Mouse (Mus musculus): Measurements from ENCODE around the gene Hmox2.
A peak's percentile ranks its signal among the peaks of the same experiment; 100 is the strongest.

Hmox2 gene

GRCm38 (mm10) chr16:4725266-4725665, 895 bp upstream of the Hmox2 start:
- no peak for DNase-seq (ENCODE audit: low spot score)

DNA sequence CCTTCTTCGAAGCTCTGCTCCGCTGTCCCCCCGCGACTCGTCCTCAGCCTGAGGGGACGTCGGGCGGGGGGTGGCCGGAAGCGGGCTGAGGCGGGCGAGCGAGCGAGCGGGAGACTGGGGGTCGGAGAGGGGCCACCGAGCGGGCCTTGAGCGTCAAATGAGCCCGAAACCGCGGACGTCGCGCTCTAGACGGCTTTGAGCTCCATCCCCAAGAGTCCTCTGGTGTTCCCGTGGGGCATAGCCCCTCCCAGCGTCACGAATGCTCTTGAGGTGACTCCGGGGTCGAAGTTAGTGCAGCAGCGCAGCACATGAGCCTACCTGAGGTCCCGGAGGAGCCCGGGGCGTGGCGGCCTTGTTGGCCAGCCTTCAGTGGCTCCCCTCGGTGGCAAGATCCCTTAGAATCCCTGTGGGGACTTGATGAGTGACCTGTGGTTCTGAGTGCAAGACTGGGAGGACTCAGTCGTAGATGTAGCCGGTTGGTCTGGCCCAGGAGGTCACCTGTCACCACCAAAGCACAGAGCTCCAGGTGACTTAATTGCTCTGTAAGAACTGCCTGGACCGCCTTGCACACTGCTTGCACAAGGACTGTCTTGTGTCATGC, 467 bp downstream of the Hmox2 start:
- DNase-seq (ENCODE audit: low spot score), result no peak

DNA sequence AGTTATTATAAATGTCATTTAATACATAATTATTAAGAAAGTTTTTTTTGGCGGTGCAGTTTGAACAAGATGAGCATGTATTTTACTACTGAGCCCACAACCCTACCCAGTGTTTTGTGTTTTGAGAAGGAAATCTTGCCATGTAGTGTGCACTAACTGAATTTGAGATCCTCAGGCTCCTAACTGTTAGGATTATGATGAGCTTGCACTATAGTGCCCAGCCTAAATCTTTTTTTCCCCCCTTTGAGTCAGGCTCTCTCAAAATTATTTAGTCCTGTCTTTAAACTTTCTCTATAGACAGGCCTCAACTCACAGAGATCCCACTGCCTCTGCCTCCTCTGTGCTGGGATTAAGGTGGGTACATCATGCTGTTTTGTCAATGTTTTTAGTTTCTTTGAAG, 1.4 kb downstream of the Hmox2 start:
- no peak for DNase-seq (ENCODE audit: low spot score)

DNA sequence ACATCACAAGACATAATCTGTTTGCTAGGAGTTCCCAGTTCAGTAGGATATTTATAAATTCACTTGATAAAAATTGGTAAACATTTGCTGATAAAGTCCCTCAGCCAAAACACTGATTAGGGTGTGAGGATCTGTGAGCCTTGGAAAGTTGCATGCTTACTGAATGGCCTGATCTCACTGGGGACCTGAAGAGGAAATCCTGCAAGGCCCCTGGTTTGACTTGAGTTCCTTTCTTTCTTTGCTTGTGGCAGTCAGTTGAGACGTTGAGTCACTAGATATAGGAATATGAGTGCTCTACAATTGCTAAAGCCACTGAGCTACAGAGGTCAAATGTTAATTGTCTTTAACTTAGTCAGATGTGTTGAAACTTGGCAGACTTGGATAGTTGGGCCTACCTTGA, 1.8 kb downstream of the Hmox2 start:
- DNase-seq (ENCODE audit: low spot score), result no peak

- no peak for DNase-seq (ENCODE audit: low spot score)
These were observed 4.7 kb downstream of the Hmox2 start for GRCm38 (mm10) chr16:4730776-4731358.

- no peak for DNase-seq (ENCODE audit: low spot score)
These were observed 10.1 kb downstream of the Hmox2 start for GRCm38 (mm10) chr16:4736262-4736661.

- no peak for DNase-seq (ENCODE audit: low spot score)
These were observed 13.8 kb downstream of the Hmox2 start for GRCm38 (mm10) chr16:4739994-4740393.

- DNase-seq (ENCODE audit: low spot score), result no peak
These were observed 16.0 kb downstream of the Hmox2 start for GRCm38 (mm10) chr16:4742186-4742585.

DNA sequence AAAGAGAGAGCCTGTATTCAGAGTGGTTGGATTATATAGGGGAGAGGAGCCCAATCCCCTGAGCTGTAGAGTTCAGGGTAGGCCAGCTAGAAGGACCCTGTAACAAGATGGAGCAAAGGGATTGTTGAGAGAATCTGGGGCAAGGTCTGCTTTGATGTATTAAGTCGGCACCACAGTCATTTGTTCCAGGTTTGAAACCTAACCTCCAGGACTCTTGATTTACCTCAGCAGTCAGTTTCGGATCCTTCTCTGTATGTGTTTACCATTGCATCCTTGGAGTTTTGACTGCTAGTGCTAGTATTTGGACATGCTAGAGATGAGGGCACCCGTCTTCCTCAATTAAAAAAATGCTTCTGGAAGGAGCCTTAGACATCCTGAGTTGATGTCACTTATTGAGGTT, 26.0 kb downstream of the Hmox2 start:
- no peak for DNase-seq (ENCODE audit: low spot score)

DNA sequence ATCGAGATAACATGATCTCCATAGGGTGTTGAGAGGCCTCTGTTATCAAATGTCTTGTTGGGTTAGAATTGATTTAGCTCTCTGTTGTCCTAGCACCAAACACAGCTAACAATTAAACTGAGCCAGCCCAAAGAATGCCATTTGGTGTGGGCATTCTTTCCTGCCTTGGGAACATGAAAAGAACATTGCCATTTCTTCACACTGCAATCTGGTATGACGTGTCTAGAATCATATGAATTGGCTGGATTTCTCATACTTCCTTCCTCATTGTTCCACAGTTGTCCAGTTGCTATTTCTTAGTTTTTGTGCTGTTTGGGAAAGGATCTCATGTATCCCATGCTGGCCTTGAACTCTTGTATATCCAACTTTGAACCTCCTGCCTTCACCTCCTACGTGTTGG, 27.9 kb downstream of the Hmox2 start:
- DNase-seq (ENCODE audit: low spot score), result no peak

DNA sequence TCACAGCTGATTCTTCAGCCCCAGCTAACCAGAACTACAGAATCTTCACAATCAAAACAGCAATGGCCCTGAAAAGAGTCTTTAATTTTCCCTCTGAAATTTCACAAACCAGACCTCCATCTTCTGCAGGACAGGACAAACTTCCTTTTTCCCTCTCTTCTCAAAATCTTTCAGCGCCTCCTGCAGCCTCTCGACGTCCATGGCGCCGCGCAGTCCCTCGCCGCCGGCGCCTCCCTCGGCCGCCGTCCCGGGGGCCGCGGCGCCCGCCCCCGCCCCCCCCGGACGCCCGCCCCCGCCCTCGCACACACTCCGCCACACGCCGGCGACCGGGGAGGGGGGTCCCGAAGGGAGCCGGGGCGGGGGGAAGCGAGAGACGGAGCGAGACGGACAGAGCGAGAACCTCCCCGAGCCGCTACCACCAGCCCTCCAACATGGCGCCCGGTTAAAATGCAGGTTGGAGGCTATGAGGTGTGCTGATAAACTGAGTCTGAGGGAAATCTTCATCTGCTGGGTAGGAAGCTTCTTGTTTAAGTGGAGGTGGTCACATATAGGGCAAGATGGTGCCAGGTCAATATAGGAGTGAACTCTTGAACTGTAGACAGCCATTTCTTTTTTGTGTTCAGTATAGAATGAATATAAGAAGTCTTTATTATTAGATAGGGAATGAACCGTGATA, 30.6 kb downstream of the Hmox2 start:
- peak; percentile 48 for DNase-seq (ENCODE audit: low spot score)

GRCm38 (mm10) chr16:4762437-4762836, 36.3 kb downstream of the Hmox2 start:
- DNase-seq (ENCODE audit: low spot score), result no peak

DNA sequence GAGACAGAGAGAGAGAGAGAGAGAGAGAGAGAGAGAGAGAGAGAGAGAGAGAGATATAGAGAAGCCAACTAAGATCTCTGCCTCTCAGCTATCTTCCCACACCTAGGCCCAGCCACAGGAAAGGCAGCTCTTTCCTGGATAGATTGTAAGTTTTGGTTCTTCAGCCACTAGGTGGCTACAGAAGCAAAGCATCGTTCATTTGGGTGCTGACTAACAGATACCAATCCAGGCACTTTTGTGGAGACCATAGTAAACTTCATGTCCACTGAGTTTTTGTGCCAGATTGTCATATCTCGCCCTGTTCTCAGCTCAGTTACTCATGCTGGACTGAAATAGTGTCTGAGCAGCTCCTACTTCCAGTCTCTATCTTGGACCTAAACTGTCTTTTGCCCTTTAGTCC, 37.1 kb downstream of the Hmox2 start:
- peak; percentile 71 for DNase-seq (ENCODE audit: low spot score)

DNA sequence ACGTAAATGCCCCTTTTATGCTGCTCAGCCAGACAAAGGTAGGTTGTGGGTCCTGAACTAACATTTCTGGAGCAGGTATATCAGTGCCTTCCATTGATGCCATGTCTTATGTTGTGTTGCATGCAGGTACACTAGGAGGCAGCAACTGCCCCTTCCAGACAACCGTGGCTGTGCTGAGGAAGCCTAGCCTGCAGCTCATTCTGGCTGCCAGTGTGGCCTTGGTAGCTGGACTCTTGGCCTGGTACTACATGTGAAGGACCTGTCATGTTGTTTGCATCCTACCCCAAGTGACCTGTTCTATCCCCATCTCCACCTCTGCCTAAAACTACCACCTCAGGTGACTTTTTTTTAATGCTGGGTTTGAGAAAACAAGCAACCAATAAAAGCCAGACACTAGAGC, 39.7 kb downstream of the Hmox2 start:
- DNase-seq (ENCODE audit: low spot score), result no peak

GRCm38 (mm10) chr16:4767012-4767790, 41.0 kb downstream of the Hmox2 start:
- no peak for DNase-seq (ENCODE audit: low spot score)

DNA sequence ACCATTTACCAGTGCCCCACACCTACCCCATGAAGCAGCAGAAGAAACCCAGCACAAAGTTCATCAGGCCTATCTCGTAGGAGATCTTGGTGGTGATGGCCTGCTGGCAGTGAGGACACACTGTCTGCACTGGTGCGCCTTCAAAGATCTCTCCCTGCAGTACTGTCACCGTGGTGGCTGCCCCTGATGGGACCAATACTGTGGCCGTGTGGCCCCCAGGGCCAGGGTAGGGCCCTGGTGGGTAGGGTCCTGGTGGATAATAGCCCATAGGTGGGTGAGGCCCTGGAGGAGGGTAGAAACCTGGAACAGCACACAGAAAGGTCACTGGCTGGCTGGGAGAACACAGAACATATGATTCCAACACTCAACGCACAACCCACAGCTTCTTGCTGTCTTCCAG, 42.6 kb downstream of the Hmox2 start:
- DNase-seq (ENCODE audit: low spot score), result no peak

GRCm38 (mm10) chr16:4773289-4773970, 47.3 kb downstream of the Hmox2 start:
- no peak for DNase-seq (ENCODE audit: low spot score)

- no peak for DNase-seq (ENCODE audit: low spot score)
These were observed 51.2 kb downstream of the Hmox2 start for GRCm38 (mm10) chr16:4777171-4777904.

GRCm38 (mm10) chr16:4777905-4778609, 51.9 kb downstream of the Hmox2 start:
- no peak for DNase-seq (ENCODE audit: low spot score)

- no peak for DNase-seq (ENCODE audit: low spot score)
These were observed 52.8 kb downstream of the Hmox2 start for GRCm38 (mm10) chr16:4778940-4779339.

Data from retina, embryonic 14.5 days (tissue).